Mouse (Mus musculus): ENCODE results near the gene Bpifa5. TPM values are rescaled to one million over a fixed set of nuclear protein-coding genes. Genes with fewer than 3 reads are reported as not detected.

The Bpifa5 gene
- polyA plus RNA-seq, 1 experiment = 1.3 TPM

GRCm38 (mm10) chr2:154193994-154194504, 31.6 kb downstream of the Bpifa5 start:
- no peak for DNase-seq

GRCm38 (mm10) chr2:154197036-154197435, 34.6 kb downstream of the Bpifa5 start:
- TF ChIP-seq POLR2A (IDR thresholded peaks at IDR 0.05; ENCODE audit: control insufficient read depth, extremely low read depth, insufficient read depth, low read length, poor library complexity) (no peak), CTCF (IDR thresholded peaks at IDR 0.05; ENCODE audit: borderline replicate concordance, control insufficient read depth, extremely low read depth, insufficient read depth, low read length, poor library complexity) (no peak)
- 90% methylated on average over 9 of the region's 9 CpGs for WGBS
- no peak overlapping the region for H3K27ac ChIP-seq (ENCODE audit: control insufficient read depth, insufficient read depth, low read length)

More at GRCm38 (mm10) chr2:154193994-154194504, 31.6 kb downstream of the Bpifa5 start:
- no peaks in the 10 kb centered on the region for H3K27me3 ChIP-seq (ENCODE audit: control insufficient read depth, insufficient read depth, low read length)
- 84% methylated on average over 5 of the region's 5 CpGs for WGBS
- no peaks in the 10 kb centered on the region for H3K4me1 ChIP-seq (replicated peaks; ENCODE audit: control insufficient read depth, insufficient read depth, low read length)
- H3K27ac ChIP-seq (ENCODE audit: control insufficient read depth, insufficient read depth, low read length) = no peak overlapping the region
- no peak for TF ChIP-seq POLR2A (IDR thresholded peaks at IDR 0.05; ENCODE audit: control insufficient read depth, extremely low read depth, insufficient read depth, low read length, poor library complexity)
- TF ChIP-seq CTCF (IDR thresholded peaks at IDR 0.05; ENCODE audit: borderline replicate concordance, control insufficient read depth, extremely low read depth, insufficient read depth, low read length, poor library complexity) = no peak
- no peaks in the 10 kb centered on the region for H3K36me3 ChIP-seq (ENCODE audit: control insufficient read depth, insufficient read depth, low read length)
- H3K4me3 ChIP-seq (ENCODE audit: control insufficient read depth, insufficient read depth, low read length) = no peak overlapping the region

GRCm38 (mm10) chr2:154204630-154205029, 42.2 kb downstream of the Bpifa5 start:
- TF ChIP-seq POLR2A (IDR thresholded peaks at IDR 0.05; ENCODE audit: control insufficient read depth, extremely low read depth, insufficient read depth, low read length, poor library complexity) = no peak
- TF ChIP-seq CTCF (IDR thresholded peaks at IDR 0.05; ENCODE audit: borderline replicate concordance, control insufficient read depth, extremely low read depth, insufficient read depth, low read length, poor library complexity) = no peak

More at GRCm38 (mm10) chr2:154197036-154197435, 34.6 kb downstream of the Bpifa5 start:
- H3K27me3 ChIP-seq (ENCODE audit: control insufficient read depth, insufficient read depth, low read length) = no peaks in the 10 kb centered on the region
- H3K4me1 ChIP-seq (replicated peaks; ENCODE audit: control insufficient read depth, insufficient read depth, low read length) = no peaks in the 10 kb centered on the region
- DNase-seq = no peak
- no peaks in the 10 kb centered on the region for H3K36me3 ChIP-seq (ENCODE audit: control insufficient read depth, insufficient read depth, low read length)
- H3K4me3 ChIP-seq (ENCODE audit: control insufficient read depth, insufficient read depth, low read length) = no peak overlapping the region

GRCm38 (mm10) chr2:154206908-154207307, 44.5 kb downstream of the Bpifa5 start:
- Histone ChIP-seq H3K4me1 (replicated peaks; ENCODE audit: control insufficient read depth, insufficient read depth, low read length) (no peaks in the 10 kb centered on the region), H3K36me3 (ENCODE audit: control insufficient read depth, insufficient read depth, low read length) (no peaks in the 10 kb centered on the region), H3K4me3 (ENCODE audit: control insufficient read depth, insufficient read depth, low read length) (no peak overlapping the region), H3K27ac (ENCODE audit: control insufficient read depth, insufficient read depth, low read length) (no peak overlapping the region), H3K27me3 (ENCODE audit: control insufficient read depth, insufficient read depth, low read length) (no peaks in the 10 kb centered on the region)
- TF ChIP-seq CTCF (IDR thresholded peaks at IDR 0.05; ENCODE audit: borderline replicate concordance, control insufficient read depth, extremely low read depth, insufficient read depth, low read length, poor library complexity) = no peak
- peak; percentile 19 for DNase-seq
- WGBS = 67% methylated on average over 7 of the region's 7 CpGs

More at GRCm38 (mm10) chr2:154204630-154205029, 42.2 kb downstream of the Bpifa5 start:
- 95% methylated on average over 4 of the region's 4 CpGs for WGBS
- Histone ChIP-seq H3K36me3 (ENCODE audit: control insufficient read depth, insufficient read depth, low read length) (no peaks in the 10 kb centered on the region), H3K4me3 (ENCODE audit: control insufficient read depth, insufficient read depth, low read length) (no peak overlapping the region), H3K27ac (ENCODE audit: control insufficient read depth, insufficient read depth, low read length) (no peak overlapping the region), H3K27me3 (ENCODE audit: control insufficient read depth, insufficient read depth, low read length) (no peaks in the 10 kb centered on the region), H3K4me1 (replicated peaks; ENCODE audit: control insufficient read depth, insufficient read depth, low read length) (no peaks in the 10 kb centered on the region)
- DNase-seq = no peak

- Histone ChIP-seq H3K36me3 (ENCODE audit: control insufficient read depth, insufficient read depth, low read length) (no peaks in the 10 kb centered on the region), H3K27ac (ENCODE audit: control insufficient read depth, insufficient read depth, low read length) (no peak overlapping the region), H3K27me3 (ENCODE audit: control insufficient read depth, insufficient read depth, low read length) (no peaks in the 10 kb centered on the region), H3K4me3 (ENCODE audit: control insufficient read depth, insufficient read depth, low read length) (no peak overlapping the region), H3K4me1 (replicated peaks; ENCODE audit: control insufficient read depth, insufficient read depth, low read length) (no peaks in the 10 kb centered on the region)
- TF ChIP-seq CTCF (IDR thresholded peaks at IDR 0.05; ENCODE audit: borderline replicate concordance, control insufficient read depth, extremely low read depth, insufficient read depth, low read length, poor library complexity) = no peak
- no peak for TF ChIP-seq POLR2A (IDR thresholded peaks at IDR 0.05; ENCODE audit: control insufficient read depth, extremely low read depth, insufficient read depth, low read length, poor library complexity)
- 8% methylated on average over 3 of the region's 3 CpGs for WGBS
- no peak for DNase-seq
Measured at GRCm38 (mm10) chr2:154209112-154209511, 46.7 kb downstream of the Bpifa5 start.

GRCm38 (mm10) chr2:154211121-154211520, 48.7 kb downstream of the Bpifa5 start:
- DNase-seq = no peak
- Histone ChIP-seq H3K27ac (ENCODE audit: control insufficient read depth, insufficient read depth, low read length) (no peak overlapping the region), H3K27me3 (ENCODE audit: control insufficient read depth, insufficient read depth, low read length) (no peaks in the 10 kb centered on the region), H3K4me3 (ENCODE audit: control insufficient read depth, insufficient read depth, low read length) (no peak overlapping the region), H3K36me3 (ENCODE audit: control insufficient read depth, insufficient read depth, low read length) (no peaks in the 10 kb centered on the region), H3K4me1 (replicated peaks; ENCODE audit: control insufficient read depth, insufficient read depth, low read length) (no peaks in the 10 kb centered on the region)
- TF ChIP-seq CTCF (IDR thresholded peaks at IDR 0.05; ENCODE audit: borderline replicate concordance, control insufficient read depth, extremely low read depth, insufficient read depth, low read length, poor library complexity) (no peak), POLR2A (IDR thresholded peaks at IDR 0.05; ENCODE audit: control insufficient read depth, extremely low read depth, insufficient read depth, low read length, poor library complexity) (no peak)
- WGBS = 44% methylated on average over 1 of the region's 1 CpGs

- TF ChIP-seq POLR2A (IDR thresholded peaks at IDR 0.05; ENCODE audit: control insufficient read depth, extremely low read depth, insufficient read depth, low read length, poor library complexity) (no peak), CTCF (IDR thresholded peaks at IDR 0.05; ENCODE audit: borderline replicate concordance, control insufficient read depth, extremely low read depth, insufficient read depth, low read length, poor library complexity) (no peak)
- WGBS = 89% methylated on average over 4 of the region's 4 CpGs
- Histone ChIP-seq H3K36me3 (ENCODE audit: control insufficient read depth, insufficient read depth, low read length) (no peaks in the 10 kb centered on the region), H3K4me1 (replicated peaks; ENCODE audit: control insufficient read depth, insufficient read depth, low read length) (no peaks in the 10 kb centered on the region), H3K27ac (ENCODE audit: control insufficient read depth, insufficient read depth, low read length) (no peak overlapping the region), H3K4me3 (ENCODE audit: control insufficient read depth, insufficient read depth, low read length) (no peak overlapping the region), H3K27me3 (ENCODE audit: control insufficient read depth, insufficient read depth, low read length) (no peaks in the 10 kb centered on the region)
- DNase-seq = no peak
Measured at GRCm38 (mm10) chr2:154211881-154212280, 49.5 kb downstream of the Bpifa5 start.
